Mouse (Mus musculus): Measurements from ENCODE around the gene P4ha1. TPM values are rescaled to one million over a fixed set of nuclear protein-coding genes. Genes with fewer than 3 reads are reported as not detected.
A peak's percentile ranks its signal among the peaks of the same experiment; 100 is the strongest.

P4ha1 gene
- 31.7 and 43.7 TPM in 2 replicates for polyA plus RNA-seq (2014; fragmentation: Nextera tagmentation; extraction: Ambion mirVana)

- WGBS: under 1% methylated on average over 38 of the region's 39 CpGs
- H3K9ac ChIP-seq (ENCODE audit: low read depth, low read length): peak within 1 kb of the TSS; percentile 93
Measured at GRCm38 (mm10) chr10:59323100-59323487, at the start of gene P4ha1. TSS of gene P4ha1 (plus strand) at chr10:59323296.

DNA sequence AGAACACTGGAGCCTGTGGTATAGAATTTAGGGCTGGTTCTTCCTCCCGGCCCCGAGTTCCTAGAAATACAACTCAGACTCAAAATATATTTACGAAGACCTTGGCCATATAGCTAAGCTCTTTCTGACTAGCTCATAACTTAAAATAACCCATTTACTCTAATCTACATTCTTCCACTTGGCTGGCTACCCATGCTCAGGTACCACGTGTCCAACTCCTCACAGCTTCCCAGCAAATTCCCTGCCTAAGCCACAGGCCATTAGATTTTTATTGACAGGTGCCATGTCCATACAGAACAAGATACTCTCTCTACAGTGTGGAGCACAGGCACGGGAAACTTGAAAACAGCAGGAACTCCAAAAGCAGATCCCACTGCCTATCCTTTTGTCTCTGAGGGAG lies 47.4 kb upstream of the P4ha1 start:
- no peak overlapping the region for H3K9ac ChIP-seq (ENCODE audit: low read depth, low read length)
- H3K36me3 ChIP-seq (ENCODE audit: control insufficient read depth, insufficient read depth, low read length): no peaks in the 10 kb centered on the region
- no peak overlapping the region for H3K4me2 ChIP-seq (replicated peaks; ENCODE audit: low read depth, low read length)
- H3K9me3 ChIP-seq (ENCODE audit: control insufficient read depth, low read length): no peaks in the 10 kb centered on the region
- no peak overlapping the region for H3K4me3 ChIP-seq (ENCODE audit: low read length)
- WGBS: 85% methylated on average over 5 of the region's 5 CpGs
- no peak overlapping the region for H3K27ac ChIP-seq (ENCODE audit: low read depth, low read length)
- ATAC-seq (ENCODE audit: low FRiP score, low TSS enrichment): no peak
- no peaks in the 10 kb centered on the region for H3K27me3 ChIP-seq (ENCODE audit: control insufficient read depth, insufficient read depth, low read length)
- peaks cover 10% of the 10 kb centered on the region; the same call in 1 of the 2 replicates for H3K4me1 ChIP-seq (ENCODE audit: control insufficient read depth, insufficient read depth, low read length)

More at GRCm38 (mm10) chr10:59323100-59323487, at the start of gene P4ha1:
- Histone ChIP-seq H3K4me2 (replicated peaks; ENCODE audit: low read depth, low read length) (peak within 1 kb of the TSS; percentile 88), H3K9me3 (ENCODE audit: control insufficient read depth, low read length) (no peaks in the 10 kb centered on the region), H3K36me3 (ENCODE audit: control insufficient read depth, insufficient read depth, low read length) (no peaks in the 10 kb centered on the region), H3K27ac (ENCODE audit: low read depth, low read length) (peak within 1 kb of the TSS; percentile 95), H3K27me3 (ENCODE audit: control insufficient read depth, insufficient read depth, low read length) (no peaks in the 10 kb centered on the region), H3K4me1 (ENCODE audit: control insufficient read depth, insufficient read depth, low read length) (peaks cover 3% of the 10 kb centered on the region; the same call in 1 of the 2 replicates), H3K4me3 (ENCODE audit: low read length) (peak within 1 kb of the TSS; percentile 84)
- ATAC-seq (ENCODE audit: low FRiP score, low TSS enrichment): peak; percentile 99

GRCm38 (mm10) chr10:59277116-59277515 lies 46.0 kb upstream of the P4ha1 start:
- ATAC-seq (ENCODE audit: low FRiP score, low TSS enrichment): peak; percentile 46; the same call in 1 of the 2 replicates

DNA sequence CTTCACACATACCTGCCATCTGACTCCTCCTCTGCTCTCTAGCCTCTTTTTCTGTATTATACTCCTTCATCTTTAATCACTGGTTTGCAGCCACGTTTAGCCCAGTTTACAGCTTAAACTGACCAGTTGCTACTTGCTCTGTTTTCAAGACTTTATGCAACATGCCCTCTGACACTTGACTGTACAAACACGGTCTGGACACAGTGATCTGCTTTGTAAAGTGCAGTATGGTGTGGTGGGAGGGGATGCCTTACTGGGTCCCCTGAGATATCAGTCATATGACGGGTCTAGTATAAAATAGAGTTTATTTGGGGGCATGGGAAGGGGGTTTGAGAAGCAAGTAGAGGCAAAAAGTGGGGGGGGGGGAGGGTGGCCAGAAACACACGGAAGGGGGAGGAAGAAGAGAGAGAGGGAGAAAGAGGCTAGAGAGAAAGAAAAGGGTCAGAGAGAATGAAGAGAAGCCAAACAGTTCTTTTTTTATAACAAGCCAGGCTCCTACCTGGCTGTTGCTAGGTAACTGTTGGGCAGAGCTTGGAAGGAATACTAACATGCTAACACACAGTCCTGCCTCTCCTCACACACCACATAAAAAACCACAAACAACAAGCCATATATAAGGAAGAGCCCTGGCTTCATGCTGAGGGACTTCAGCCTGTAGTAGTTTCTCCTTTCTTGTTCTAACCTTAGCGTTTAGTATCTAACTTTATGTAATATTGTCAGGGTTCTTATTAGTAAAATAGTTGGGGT lies 45.2 kb upstream of the P4ha1 start:
- H3K27ac ChIP-seq (ENCODE audit: low read depth, low read length): no peak overlapping the region
- H3K4me2 ChIP-seq (replicated peaks; ENCODE audit: low read depth, low read length): no peak overlapping the region
- peaks cover 10% of the 10 kb centered on the region; the same call in 1 of the 2 replicates for H3K4me1 ChIP-seq (ENCODE audit: control insufficient read depth, insufficient read depth, low read length)
- WGBS: 45% methylated on average over 5 of the region's 5 CpGs
- H3K4me3 ChIP-seq (ENCODE audit: low read length): no peak overlapping the region
- no peaks in the 10 kb centered on the region for H3K9me3 ChIP-seq (ENCODE audit: control insufficient read depth, low read length)
- H3K27me3 ChIP-seq (ENCODE audit: control insufficient read depth, insufficient read depth, low read length): no peaks in the 10 kb centered on the region
- no peaks in the 10 kb centered on the region for H3K36me3 ChIP-seq (ENCODE audit: control insufficient read depth, insufficient read depth, low read length)
- H3K9ac ChIP-seq (ENCODE audit: low read depth, low read length): no peak overlapping the region
- no peak for ATAC-seq (ENCODE audit: low FRiP score, low TSS enrichment)

More at GRCm38 (mm10) chr10:59277116-59277515, 46.0 kb upstream of the P4ha1 start:
- Histone ChIP-seq H3K27ac (ENCODE audit: low read depth, low read length) (no peak overlapping the region), H3K36me3 (ENCODE audit: control insufficient read depth, insufficient read depth, low read length) (no peaks in the 10 kb centered on the region), H3K9ac (ENCODE audit: low read depth, low read length) (no peak overlapping the region), H3K4me3 (ENCODE audit: low read length) (no peak overlapping the region), H3K9me3 (ENCODE audit: control insufficient read depth, low read length) (no peaks in the 10 kb centered on the region), H3K27me3 (ENCODE audit: control insufficient read depth, insufficient read depth, low read length) (no peaks in the 10 kb centered on the region), H3K4me2 (replicated peaks; ENCODE audit: low read depth, low read length) (peak overlapping the region; percentile 19; the same call in 1 of the 2 replicates), H3K4me1 (ENCODE audit: control insufficient read depth, insufficient read depth, low read length) (peaks cover 10% of the 10 kb centered on the region; the same call in 1 of the 2 replicates)
- 24% methylated on average over 10 of the region's 10 CpGs for WGBS

GRCm38 (mm10) chr10:59283164-59283563 lies 39.9 kb upstream of the P4ha1 start:
- Histone ChIP-seq H3K4me2 (replicated peaks; ENCODE audit: low read depth, low read length) (no peak overlapping the region), H3K27ac (ENCODE audit: low read depth, low read length) (no peak overlapping the region), H3K4me3 (ENCODE audit: low read length) (no peak overlapping the region), H3K36me3 (ENCODE audit: control insufficient read depth, insufficient read depth, low read length) (no peaks in the 10 kb centered on the region), H3K27me3 (ENCODE audit: control insufficient read depth, insufficient read depth, low read length) (no peaks in the 10 kb centered on the region), H3K4me1 (ENCODE audit: control insufficient read depth, insufficient read depth, low read length) (peaks cover 4% of the 10 kb centered on the region; the same call in 1 of the 2 replicates), H3K9me3 (ENCODE audit: control insufficient read depth, low read length) (no peaks in the 10 kb centered on the region), H3K9ac (ENCODE audit: low read depth, low read length) (no peak overlapping the region)
- no peak for ATAC-seq (ENCODE audit: low FRiP score, low TSS enrichment)
- 75% methylated on average over 3 of the region's 3 CpGs for WGBS

DNA sequence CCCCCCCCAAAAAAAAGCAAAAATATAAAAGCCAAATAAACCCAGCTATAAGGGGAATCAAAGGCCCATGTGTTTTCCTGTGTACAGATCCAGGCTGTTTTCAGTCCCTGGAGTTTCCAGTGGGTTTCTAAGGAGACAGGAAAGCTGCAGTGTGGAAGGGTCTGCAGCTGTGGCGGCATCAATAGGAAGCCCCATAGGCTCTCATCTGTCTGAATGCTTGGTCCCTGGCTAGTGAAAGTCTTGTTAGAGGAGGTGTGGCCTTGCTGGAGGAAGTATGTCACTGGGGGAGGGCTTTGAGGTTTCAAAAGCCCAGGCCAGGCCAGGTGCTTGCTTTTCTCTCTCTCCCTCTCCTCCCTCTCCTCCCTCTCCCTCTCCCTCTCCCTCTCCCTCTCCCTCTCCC lies 39.3 kb upstream of the P4ha1 start:
- 77% methylated on average over 1 of the region's 1 CpGs for WGBS
- no peak for ATAC-seq (ENCODE audit: low FRiP score, low TSS enrichment)

GRCm38 (mm10) chr10:59285530-59285929 lies 37.6 kb upstream of the P4ha1 start:
- no peak overlapping the region for H3K4me3 ChIP-seq (ENCODE audit: low read length)
- no peaks in the 10 kb centered on the region for H3K36me3 ChIP-seq (ENCODE audit: control insufficient read depth, insufficient read depth, low read length)
- no peak overlapping the region for H3K27ac ChIP-seq (ENCODE audit: low read depth, low read length)
- WGBS: 70% methylated on average over 5 of the region's 5 CpGs
- no peaks in the 10 kb centered on the region for H3K4me1 ChIP-seq (ENCODE audit: control insufficient read depth, insufficient read depth, low read length)
- H3K9me3 ChIP-seq (ENCODE audit: control insufficient read depth, low read length): no peaks in the 10 kb centered on the region
- no peak overlapping the region for H3K9ac ChIP-seq (ENCODE audit: low read depth, low read length)
- no peak overlapping the region for H3K4me2 ChIP-seq (replicated peaks; ENCODE audit: low read depth, low read length)
- H3K27me3 ChIP-seq (ENCODE audit: control insufficient read depth, insufficient read depth, low read length): no peaks in the 10 kb centered on the region
- ATAC-seq (ENCODE audit: low FRiP score, low TSS enrichment): no peak

More for the DNA sequence above, 39.3 kb upstream of the P4ha1 start:
- H3K4me1 ChIP-seq (ENCODE audit: control insufficient read depth, insufficient read depth, low read length): peaks cover 4% of the 10 kb centered on the region; the same call in 1 of the 2 replicates
- H3K27ac ChIP-seq (ENCODE audit: low read depth, low read length): no peak overlapping the region
- no peak overlapping the region for H3K9ac ChIP-seq (ENCODE audit: low read depth, low read length)
- no peaks in the 10 kb centered on the region for H3K27me3 ChIP-seq (ENCODE audit: control insufficient read depth, insufficient read depth, low read length)
- H3K9me3 ChIP-seq (ENCODE audit: control insufficient read depth, low read length): no peaks in the 10 kb centered on the region
- H3K4me2 ChIP-seq (replicated peaks; ENCODE audit: low read depth, low read length): no peak overlapping the region
- H3K4me3 ChIP-seq (ENCODE audit: low read length): no peak overlapping the region
- no peaks in the 10 kb centered on the region for H3K36me3 ChIP-seq (ENCODE audit: control insufficient read depth, insufficient read depth, low read length)

DNA sequence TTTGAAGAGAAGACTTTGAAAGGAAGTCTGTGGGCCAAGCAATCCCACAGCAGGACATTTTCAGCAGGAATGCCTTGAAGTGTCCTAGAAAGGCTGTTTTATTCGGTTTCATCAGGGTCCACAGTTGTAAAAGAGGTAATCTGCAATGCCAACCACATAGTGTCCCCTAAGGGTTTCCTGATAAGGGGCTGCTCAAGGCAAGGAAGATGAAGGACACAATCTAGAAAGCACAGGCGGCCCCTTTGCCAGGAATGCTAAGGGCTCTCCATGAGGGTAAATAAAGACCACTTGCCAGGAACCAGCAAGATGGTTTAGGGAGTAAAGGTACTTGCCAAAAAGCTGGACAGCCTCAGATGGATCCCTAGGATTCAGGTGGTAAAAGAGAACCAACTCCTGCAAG lies 35.8 kb upstream of the P4ha1 start:
- H3K4me1 ChIP-seq (ENCODE audit: control insufficient read depth, insufficient read depth, low read length): no peaks in the 10 kb centered on the region
- H3K4me3 ChIP-seq (ENCODE audit: low read length): no peak overlapping the region
- H3K9me3 ChIP-seq (ENCODE audit: control insufficient read depth, low read length): no peaks in the 10 kb centered on the region
- no peak overlapping the region for H3K9ac ChIP-seq (ENCODE audit: low read depth, low read length)
- H3K4me2 ChIP-seq (replicated peaks; ENCODE audit: low read depth, low read length): no peak overlapping the region
- H3K27me3 ChIP-seq (ENCODE audit: control insufficient read depth, insufficient read depth, low read length): no peaks in the 10 kb centered on the region
- H3K36me3 ChIP-seq (ENCODE audit: control insufficient read depth, insufficient read depth, low read length): no peaks in the 10 kb centered on the region
- WGBS: 57% methylated on average over 2 of the region's 2 CpGs
- ATAC-seq (ENCODE audit: low FRiP score, low TSS enrichment): no peak
- H3K27ac ChIP-seq (ENCODE audit: low read depth, low read length): no peak overlapping the region

DNA sequence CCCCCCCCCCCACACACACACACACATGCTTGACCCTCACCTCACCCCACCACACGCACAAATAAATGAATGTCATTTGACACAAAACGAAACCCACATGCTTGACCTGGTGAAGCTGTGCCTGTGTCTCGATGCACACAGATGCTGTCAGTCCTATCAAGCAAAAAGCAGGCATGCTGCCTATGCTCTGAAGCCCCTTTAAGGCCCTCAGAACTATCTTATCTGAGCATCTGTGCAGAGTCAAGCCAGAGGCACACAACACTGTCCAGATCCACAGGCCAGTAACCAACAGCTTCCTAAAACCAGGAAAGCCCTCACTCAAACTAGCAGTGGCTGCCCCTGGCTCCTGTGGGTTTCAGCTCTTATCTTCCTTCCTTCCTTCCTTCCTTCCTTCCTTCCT lies 35.4 kb upstream of the P4ha1 start:
- Histone ChIP-seq H3K9me3 (ENCODE audit: control insufficient read depth, low read length) (no peaks in the 10 kb centered on the region), H3K36me3 (ENCODE audit: control insufficient read depth, insufficient read depth, low read length) (no peaks in the 10 kb centered on the region), H3K27me3 (ENCODE audit: control insufficient read depth, insufficient read depth, low read length) (no peaks in the 10 kb centered on the region), H3K4me1 (ENCODE audit: control insufficient read depth, insufficient read depth, low read length) (no peaks in the 10 kb centered on the region), H3K4me3 (ENCODE audit: low read length) (no peak overlapping the region), H3K9ac (ENCODE audit: low read depth, low read length) (no peak overlapping the region), H3K4me2 (replicated peaks; ENCODE audit: low read depth, low read length) (no peak overlapping the region), H3K27ac (ENCODE audit: low read depth, low read length) (no peak overlapping the region)
- 26% methylated on average over 3 of the region's 3 CpGs for WGBS
- no peak for ATAC-seq (ENCODE audit: low FRiP score, low TSS enrichment)
